Mouse (Mus musculus): ENCODE data around the gene Syncrip. TPM values are rescaled to one million over a fixed set of nuclear protein-coding genes. Genes with fewer than 3 reads are reported as not detected.

The Syncrip gene
- polyA plus RNA-seq, 1 experiment = 101 TPM

DNA sequence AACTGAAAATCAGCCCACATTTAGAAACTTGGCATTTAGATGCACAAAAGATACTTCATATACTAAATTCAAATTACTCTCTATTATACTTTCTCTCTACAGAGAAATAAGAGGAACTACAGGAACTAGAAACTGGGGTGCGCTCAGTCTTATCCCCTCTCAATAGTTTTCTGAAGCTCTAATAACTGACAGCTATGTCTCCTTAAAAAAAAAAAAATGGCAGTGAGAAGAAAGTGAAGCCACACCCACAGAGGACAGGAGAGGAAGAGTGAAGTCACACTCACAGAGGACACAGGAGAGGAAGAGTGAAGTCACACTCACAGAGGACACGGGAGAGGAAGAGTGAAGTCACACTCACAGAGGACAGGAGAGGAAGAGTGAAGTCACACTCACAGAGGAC lies 58.0 kb downstream of the Syncrip start:
- H3K27ac ChIP-seq (ENCODE audit: control insufficient read depth, insufficient read depth, low read depth, low read length, poor library complexity) = no peak overlapping the region
- H3K4me3 ChIP-seq (replicated peaks; ENCODE audit: control insufficient read depth, low read depth, low read length) = no peak overlapping the region
- TF ChIP-seq POLR2A (IDR thresholded peaks at IDR 0.05; ENCODE audit: borderline replicate concordance, control insufficient read depth, low read depth, low read length) = no peak
- no peak for TF ChIP-seq CTCF (IDR thresholded peaks at IDR 0.05; ENCODE audit: control insufficient read depth, insufficient read depth, low read length)
- H3K4me1 ChIP-seq (ENCODE audit: control insufficient read depth, insufficient read depth, low read length) = no peaks in the 10 kb centered on the region
- WGBS = 53% methylated on average over 2 of the region's 2 CpGs

- H3K4me1 ChIP-seq (ENCODE audit: control insufficient read depth, insufficient read depth, low read length) = no peaks in the 10 kb centered on the region
- no peak overlapping the region for H3K4me3 ChIP-seq (replicated peaks; ENCODE audit: control insufficient read depth, low read depth, low read length)
- H3K27ac ChIP-seq (ENCODE audit: control insufficient read depth, insufficient read depth, low read depth, low read length, poor library complexity) = no peak overlapping the region
- WGBS = 92% methylated on average over 4 of the region's 4 CpGs
- TF ChIP-seq POLR2A (IDR thresholded peaks at IDR 0.05; ENCODE audit: borderline replicate concordance, control insufficient read depth, low read depth, low read length) (no peak), CTCF (IDR thresholded peaks at IDR 0.05; ENCODE audit: control insufficient read depth, insufficient read depth, low read length) (no peak)
These were observed 59.9 kb downstream of the Syncrip start for GRCm38 (mm10) chr9:88422428-88422827.

DNA sequence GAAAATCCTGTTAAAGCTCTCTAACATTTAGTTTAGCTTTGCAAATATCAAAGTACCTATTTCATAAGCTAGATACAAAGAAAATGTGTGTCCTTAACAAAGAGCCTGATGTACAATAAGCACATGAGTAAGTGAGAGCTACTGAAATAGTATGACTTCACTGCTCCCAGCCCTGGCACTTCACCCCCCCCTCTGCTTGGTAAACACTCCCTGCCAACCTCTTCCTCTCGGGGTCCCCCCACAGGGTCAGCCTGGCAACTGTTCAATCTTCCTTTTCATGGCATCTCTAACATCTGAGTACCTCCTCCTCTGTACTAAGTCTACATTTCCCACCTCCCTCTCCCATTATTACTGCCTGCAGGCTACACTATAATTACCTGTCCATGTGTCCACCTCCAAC lies 65.6 kb downstream of the Syncrip start:
- Histone ChIP-seq H3K4me1 (ENCODE audit: control insufficient read depth, insufficient read depth, low read length) (no peaks in the 10 kb centered on the region), H3K27ac (ENCODE audit: control insufficient read depth, insufficient read depth, low read depth, low read length, poor library complexity) (no peak overlapping the region), H3K4me3 (replicated peaks; ENCODE audit: control insufficient read depth, low read depth, low read length) (no peak overlapping the region)
- WGBS = 46% methylated on average over 1 of the region's 1 CpGs
- no peak for TF ChIP-seq CTCF (IDR thresholded peaks at IDR 0.05; ENCODE audit: control insufficient read depth, insufficient read depth, low read length)
- TF ChIP-seq POLR2A (IDR thresholded peaks at IDR 0.05; ENCODE audit: borderline replicate concordance, control insufficient read depth, low read depth, low read length) = no peak

GRCm38 (mm10) chr9:88409978-88410377 lies 72.4 kb downstream of the Syncrip start:
- Histone ChIP-seq H3K27ac (ENCODE audit: control insufficient read depth, insufficient read depth, low read depth, low read length, poor library complexity) (no peak overlapping the region), H3K4me3 (replicated peaks; ENCODE audit: control insufficient read depth, low read depth, low read length) (no peak overlapping the region), H3K4me1 (ENCODE audit: control insufficient read depth, insufficient read depth, low read length) (no peaks in the 10 kb centered on the region)
- 88% methylated on average over 2 of the region's 2 CpGs for WGBS
- TF ChIP-seq POLR2A (IDR thresholded peaks at IDR 0.05; ENCODE audit: borderline replicate concordance, control insufficient read depth, low read depth, low read length) = no peak
- TF ChIP-seq CTCF (IDR thresholded peaks at IDR 0.05; ENCODE audit: control insufficient read depth, insufficient read depth, low read length) = no peak

GRCm38 (mm10) chr9:88404515-88404914 lies 77.9 kb downstream of the Syncrip start:
- TF ChIP-seq CTCF (IDR thresholded peaks at IDR 0.05; ENCODE audit: control insufficient read depth, insufficient read depth, low read length) (no peak), POLR2A (IDR thresholded peaks at IDR 0.05; ENCODE audit: borderline replicate concordance, control insufficient read depth, low read depth, low read length) (no peak)
- H3K27ac ChIP-seq (ENCODE audit: control insufficient read depth, insufficient read depth, low read depth, low read length, poor library complexity) = no peak overlapping the region; the same call in 1 of the 2 replicates
- no peaks in the 10 kb centered on the region for H3K4me1 ChIP-seq (ENCODE audit: control insufficient read depth, insufficient read depth, low read length)
- no peak overlapping the region for H3K4me3 ChIP-seq (replicated peaks; ENCODE audit: control insufficient read depth, low read depth, low read length)
- 67% methylated on average over 6 of the region's 6 CpGs for WGBS

GRCm38 (mm10) chr9:88404088-88404487 lies 78.3 kb downstream of the Syncrip start:
- TF ChIP-seq POLR2A (IDR thresholded peaks at IDR 0.05; ENCODE audit: borderline replicate concordance, control insufficient read depth, low read depth, low read length) (no peak), CTCF (IDR thresholded peaks at IDR 0.05; ENCODE audit: control insufficient read depth, insufficient read depth, low read length) (no peak)
- no peaks in the 10 kb centered on the region for H3K4me1 ChIP-seq (ENCODE audit: control insufficient read depth, insufficient read depth, low read length)
- H3K27ac ChIP-seq (ENCODE audit: control insufficient read depth, insufficient read depth, low read depth, low read length, poor library complexity) = no peak overlapping the region
- 18% methylated on average over 10 of the region's 10 CpGs for WGBS
- no peak overlapping the region for H3K4me3 ChIP-seq (replicated peaks; ENCODE audit: control insufficient read depth, low read depth, low read length)

- Histone ChIP-seq H3K4me1 (ENCODE audit: control insufficient read depth, insufficient read depth, low read length) (no peaks in the 10 kb centered on the region), H3K4me3 (replicated peaks; ENCODE audit: control insufficient read depth, low read depth, low read length) (no peak overlapping the region), H3K27ac (ENCODE audit: control insufficient read depth, insufficient read depth, low read depth, low read length, poor library complexity) (no peak overlapping the region)
- 49% methylated on average over 1 of the region's 1 CpGs for WGBS
- TF ChIP-seq POLR2A (IDR thresholded peaks at IDR 0.05; ENCODE audit: borderline replicate concordance, control insufficient read depth, low read depth, low read length) (no peak), CTCF (IDR thresholded peaks at IDR 0.05; ENCODE audit: control insufficient read depth, insufficient read depth, low read length) (no peak)
These were observed 83.9 kb downstream of the Syncrip start for GRCm38 (mm10) chr9:88398461-88398860.

Other genes starting within 250 kb of the Syncrip start
- gene Nt5e, start 155.4 kb downstream of the Syncrip start, polyA plus RNA-seq (2011; ENCODE audit: insufficient read depth, insufficient read length, low replicate concordance, missing spikeins) = 1.8 TPM in 1 of 2 replicates, not detected in the other
- gene Snx14, start 43.6 kb downstream of the Syncrip start, polyA plus RNA-seq (2011; ENCODE audit: insufficient read depth, insufficient read length, low replicate concordance, missing spikeins) = 2.5 and 8.9 TPM in 2 replicates
- gene Gm20537, start 26.0 kb downstream of the Syncrip start, polyA plus RNA-seq (2011; ENCODE audit: insufficient read depth, insufficient read length, low replicate concordance, missing spikeins) = 2.1 TPM in 1 of 2 replicates, not detected in the other
- gene Zfp949, start 65.4 kb upstream of the Syncrip start, polyA plus RNA-seq (2011; ENCODE audit: insufficient read depth, insufficient read length, low replicate concordance, missing spikeins) = 12.7 and 17.0 TPM in 2 replicates
- gene Trim43a, start 98.3 kb upstream of the Syncrip start, polyA plus RNA-seq (2011; ENCODE audit: insufficient read depth, insufficient read length, low replicate concordance, missing spikeins) = not detected in 2 replicates
- gene Mthfsl, start 237.7 kb upstream of the Syncrip start, polyA plus RNA-seq (2011; ENCODE audit: insufficient read depth, insufficient read length, low replicate concordance, missing spikeins) = 20.9 and 33.5 TPM in 2 replicates
- gene Bcl2a1d, start 249.3 kb upstream of the Syncrip start, polyA plus RNA-seq (2011; ENCODE audit: insufficient read depth, insufficient read length, low replicate concordance, missing spikeins) = 3.2 TPM in 1 of 2 replicates, not detected in the other